Mouse (Mus musculus) midbrain, embryonic 13.5 days (tissue): Measurements from ENCODE around the gene Gm49388. TPM values are rescaled to one million over a fixed set of nuclear protein-coding genes. Genes with fewer than 3 reads are reported as not detected.
A peak's percentile ranks its signal among the peaks of the same experiment; 100 is the strongest.

ENCODE experiments used
- ATAC-seq: fragments of 200-750 bp; cut with Nextera tagmentation; 2 replicates; pipeline ENCODE4 v1.8.0; 2017; ENCODE audit warnings: mild to moderate bottlenecking, moderate TSS enrichment, moderate library complexity
- H3K27ac ChIP-seq: fragments of 300-500 bp; sonication (generic); 2 replicates; pipeline ENCODE4 v1.5.1; 2015; ENCODE audit warnings: inconsistent platforms, mild to moderate bottlenecking, moderate library complexity
- H3K27me3 ChIP-seq: fragments of 300-500 bp; sonication (generic); 2 replicates; pipeline ENCODE4 v1.6.1; 2015; ENCODE audit warnings: mild to moderate bottlenecking, inconsistent platforms
- H3K36me3 ChIP-seq: fragments of 300-500 bp; sonication (generic); 2 replicates; pipeline ENCODE4 v1.6.1; 2015; ENCODE audit warnings: mild to moderate bottlenecking, inconsistent platforms
- H3K4me1 ChIP-seq: fragments of 300-500 bp; sonication (generic); replicated peaks from 2 replicates; pipeline ENCODE4 v1.6.1; 2015; ENCODE audit warnings: inconsistent platforms
- H3K4me2 ChIP-seq: fragments of 300-500 bp; sonication (generic); replicated peaks from 2 replicates; pipeline ENCODE4 v1.6.1; 2015; ENCODE audit warnings: moderate library complexity, mild to moderate bottlenecking, inconsistent platforms
- H3K4me3 ChIP-seq: fragments of 300-500 bp; sonication (generic); replicated peaks from 2 replicates; pipeline ENCODE4 v1.5.1; 2015; ENCODE audit warnings: mild to moderate bottlenecking, inconsistent platforms
- H3K9ac ChIP-seq: fragments of 300-500 bp; sonication (generic); replicated peaks from 2 replicates; pipeline ENCODE4 v1.6.1; 2015; ENCODE audit warnings: mild to moderate bottlenecking, inconsistent platforms
- H3K9me3 ChIP-seq: fragments of 300-500 bp; sonication (generic); 2 replicates; pipeline ENCODE4 v1.6.1; 2016; ENCODE audit warnings: mild to moderate bottlenecking, inconsistent platforms
- WGBS: fragments of 180-500 bp; shearing (Covaris S2); methylation state at CpG from one replicate; pipeline ENCODE4 v1.1.7; 2015; 5-methylcytosine and 5-hydroxymethylcytosine counted together
- polyA plus RNA-seq: library from polyadenylated mRNA; unstranded; fragments of >200 nt; fragmentation: Nextera tagmentation; extraction: Ambion mirVana; gene quantifications from 2 replicates; pipeline ENCODE4 v1.2.1, GENCODE M21; 2015

Gm49388 gene
- polyA plus RNA-seq, 1 experiment from 2014 or later, result not detected

DNA sequence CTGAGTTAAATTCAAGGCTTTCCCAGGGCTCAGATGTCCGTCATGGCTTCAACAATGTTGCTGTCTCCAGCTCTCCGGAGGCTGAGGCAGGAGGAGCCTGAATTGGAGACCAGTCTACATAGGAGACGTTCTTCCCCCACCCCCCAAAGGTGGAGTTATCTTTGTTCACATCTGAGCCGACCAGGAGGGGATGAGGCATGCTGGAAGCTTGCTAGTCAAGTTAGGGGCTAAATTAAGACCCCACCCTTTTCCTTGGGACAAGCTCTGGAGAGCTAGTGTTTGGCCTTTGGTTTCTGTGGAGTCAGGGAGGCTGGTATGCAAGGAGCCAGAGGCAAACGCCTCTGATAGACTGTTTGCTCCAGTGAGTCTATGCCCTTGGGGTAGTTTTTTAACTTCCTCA is 32.2 kb upstream of the Gm49388 start:
- Histone ChIP-seq H3K27me3 (no peaks in the 10 kb centered on the region), H3K9ac (no peak overlapping the region), H3K36me3 (peaks cover 100% of the 10 kb centered on the region), H3K4me3 (no peak overlapping the region), H3K27ac (no peak overlapping the region), H3K4me1 (peaks cover 55% of the 10 kb centered on the region), H3K4me2 (no peak overlapping the region), H3K9me3 (no peaks in the 10 kb centered on the region)
- no peak for ATAC-seq
- WGBS, result 81% methylated on average over 5 of the region's 5 CpGs

DNA sequence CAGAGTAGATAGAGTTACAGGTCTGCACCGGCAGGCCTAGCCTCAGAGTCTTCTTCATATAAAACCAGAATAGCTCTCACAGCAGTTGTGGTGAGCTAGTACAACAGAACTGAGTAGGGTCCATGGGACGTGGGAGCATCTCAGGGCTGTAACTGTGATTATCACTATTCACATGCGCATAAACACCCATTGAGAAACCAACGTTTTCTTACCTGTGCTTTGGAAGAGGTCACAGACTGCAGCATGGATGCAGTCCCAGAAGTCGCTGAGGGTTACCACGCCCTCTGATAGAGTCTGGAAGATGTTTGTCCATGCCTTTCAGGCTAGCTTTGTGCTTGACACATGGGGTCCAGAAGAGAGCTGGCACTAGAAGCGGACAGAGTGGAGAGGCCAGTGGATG is 31.7 kb upstream of the Gm49388 start:
- Histone ChIP-seq H3K36me3 (peaks cover 100% of the 10 kb centered on the region), H3K4me1 (peaks cover 49% of the 10 kb centered on the region), H3K27me3 (no peaks in the 10 kb centered on the region), H3K9me3 (no peaks in the 10 kb centered on the region), H3K27ac (no peak overlapping the region), H3K4me3 (no peak overlapping the region), H3K9ac (no peak overlapping the region), H3K4me2 (no peak overlapping the region)
- WGBS, result 92% methylated on average over 7 of the region's 7 CpGs
- ATAC-seq, result no peak

DNA sequence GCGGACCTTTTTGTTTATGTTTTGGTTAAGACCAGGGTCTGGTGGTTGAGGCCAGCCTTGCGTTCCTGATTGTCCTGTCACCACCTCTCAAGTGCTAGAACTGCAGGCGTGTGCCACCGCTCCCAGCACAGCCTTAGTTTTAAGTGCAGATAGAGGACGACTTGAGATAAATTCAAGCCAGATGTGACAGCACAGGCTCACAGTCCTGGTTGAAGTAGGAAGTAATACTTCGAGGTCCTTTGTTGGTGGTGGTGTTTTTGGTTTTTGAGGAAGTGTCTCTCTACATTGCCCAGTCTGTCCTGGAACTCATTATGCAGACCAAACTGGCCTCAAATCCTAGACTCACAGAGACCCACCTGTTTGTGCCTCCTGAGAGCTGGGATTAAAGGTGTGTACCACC is 25.7 kb upstream of the Gm49388 start:
- H3K4me2 ChIP-seq, result no peak overlapping the region
- H3K27me3 ChIP-seq, result no peaks in the 10 kb centered on the region
- no peak for ATAC-seq
- no peak overlapping the region for H3K27ac ChIP-seq
- H3K9ac ChIP-seq, result no peak overlapping the region
- H3K4me3 ChIP-seq, result no peak overlapping the region
- WGBS, result 80% methylated on average over 6 of the region's 6 CpGs
- peaks cover 25% of the 10 kb centered on the region for H3K4me1 ChIP-seq
- H3K9me3 ChIP-seq, result no peaks in the 10 kb centered on the region
- peaks cover 86% of the 10 kb centered on the region for H3K36me3 ChIP-seq

DNA sequence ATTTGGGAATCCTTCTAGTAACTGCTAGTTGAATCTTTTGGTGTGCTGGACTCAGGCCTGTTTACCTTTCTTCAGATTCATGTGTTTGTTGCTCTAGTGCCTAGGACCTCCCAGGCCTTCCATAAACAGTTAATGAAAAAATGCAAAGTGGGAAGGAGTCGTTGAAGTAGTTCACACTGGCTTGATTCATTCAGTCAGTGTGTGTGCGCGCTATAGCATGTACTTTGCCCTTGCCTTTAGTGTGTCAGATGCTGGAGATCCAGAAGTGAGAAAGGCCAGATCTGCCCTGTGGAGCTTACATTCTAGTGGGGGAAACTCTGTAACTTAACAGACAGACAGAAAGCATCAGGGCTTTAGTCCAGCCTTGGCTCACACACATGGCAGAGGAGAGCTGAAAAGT is 24.9 kb upstream of the Gm49388 start:
- peaks cover 86% of the 10 kb centered on the region for H3K36me3 ChIP-seq
- 83% methylated on average over 3 of the region's 3 CpGs for WGBS

DNA sequence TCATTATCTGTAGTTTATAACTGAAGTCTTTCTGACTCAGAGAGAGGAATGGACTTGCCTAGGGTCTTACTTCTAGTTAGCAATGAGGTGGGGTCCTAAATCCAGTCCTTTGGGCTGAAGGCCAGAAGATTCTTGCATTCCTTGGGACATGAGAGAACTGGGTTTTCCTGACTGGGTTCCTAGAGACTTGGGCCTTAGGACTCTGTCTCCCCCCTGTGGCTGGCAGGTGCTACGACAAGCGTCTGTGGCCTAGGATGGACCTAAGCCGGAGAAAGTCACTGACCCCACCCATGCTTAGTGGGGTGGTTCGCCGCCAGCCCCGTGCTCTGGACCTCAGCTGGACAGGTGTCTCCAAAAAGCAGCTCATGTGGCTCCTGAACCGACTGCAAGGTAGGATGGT is 24.4 kb upstream of the Gm49388 start:
- no peak overlapping the region for H3K27ac ChIP-seq
- H3K27me3 ChIP-seq, result no peaks in the 10 kb centered on the region
- H3K36me3 ChIP-seq, result peaks cover 86% of the 10 kb centered on the region
- H3K9me3 ChIP-seq, result no peaks in the 10 kb centered on the region
- H3K4me3 ChIP-seq, result no peak overlapping the region
- WGBS, result 49% methylated on average over 7 of the region's 7 CpGs
- H3K4me1 ChIP-seq, result peaks cover 15% of the 10 kb centered on the region
- no peak overlapping the region for H3K9ac ChIP-seq
- no peak for ATAC-seq
- H3K4me2 ChIP-seq, result no peak overlapping the region

More for the DNA sequence above, 24.9 kb upstream of the Gm49388 start:
- no peaks in the 10 kb centered on the region for H3K9me3 ChIP-seq
- H3K4me1 ChIP-seq, result peaks cover 21% of the 10 kb centered on the region
- no peaks in the 10 kb centered on the region for H3K27me3 ChIP-seq
- no peak overlapping the region for H3K4me2 ChIP-seq
- H3K27ac ChIP-seq, result no peak overlapping the region
- ATAC-seq, result no peak
- no peak overlapping the region for H3K9ac ChIP-seq
- no peak overlapping the region for H3K4me3 ChIP-seq

DNA sequence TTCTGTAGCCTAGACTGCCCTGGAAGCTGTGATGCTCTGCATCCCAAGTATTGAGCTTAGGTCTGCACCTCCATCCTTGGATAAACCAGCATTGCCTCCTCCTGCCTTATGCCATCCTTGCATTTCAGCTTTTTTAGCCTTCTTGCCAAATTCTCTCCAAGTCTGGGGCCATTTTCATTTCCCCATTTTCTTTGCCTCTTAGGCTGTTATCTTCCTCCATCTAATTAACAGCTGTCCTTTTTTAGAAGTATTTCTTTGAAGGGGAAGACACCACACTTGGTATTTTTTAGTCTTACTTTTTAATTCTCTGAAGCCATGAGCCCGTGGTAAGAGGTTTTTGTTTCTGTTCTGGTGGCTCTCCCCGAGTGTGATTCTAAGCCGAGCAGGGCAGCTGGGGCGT is 21.8 kb upstream of the Gm49388 start:
- H3K9ac ChIP-seq, result no peak overlapping the region
- peaks cover 11% of the 10 kb centered on the region for H3K4me1 ChIP-seq
- no peak overlapping the region for H3K4me2 ChIP-seq
- H3K4me3 ChIP-seq, result no peak overlapping the region
- H3K9me3 ChIP-seq, result no peaks in the 10 kb centered on the region
- no peak for ATAC-seq
- no peaks in the 10 kb centered on the region for H3K27me3 ChIP-seq
- H3K27ac ChIP-seq, result no peak overlapping the region
- peaks cover 85% of the 10 kb centered on the region for H3K36me3 ChIP-seq
- WGBS, result 94% methylated on average over 4 of the region's 4 CpGs

DNA sequence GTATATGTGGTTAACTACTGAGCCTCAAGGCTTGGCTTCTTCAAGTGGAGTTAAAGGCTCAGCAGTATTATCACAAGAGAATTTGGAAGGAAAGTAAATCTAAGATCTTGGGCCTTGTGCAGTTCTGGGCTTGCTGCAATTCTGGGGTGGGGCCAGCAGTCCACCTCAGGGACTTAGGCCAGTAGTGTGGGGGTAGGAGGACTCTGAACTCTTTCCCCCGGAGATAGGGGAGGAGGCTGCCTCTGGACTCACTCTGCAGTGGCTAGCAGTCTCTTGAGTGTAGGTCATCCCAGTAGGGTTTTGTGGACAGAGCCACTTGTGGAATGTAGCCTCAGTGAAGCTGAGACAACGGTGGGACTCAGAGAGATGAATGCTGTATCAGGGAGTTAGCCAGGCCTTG is 19.7 kb upstream of the Gm49388 start:
- ATAC-seq, result no peak

DNA sequence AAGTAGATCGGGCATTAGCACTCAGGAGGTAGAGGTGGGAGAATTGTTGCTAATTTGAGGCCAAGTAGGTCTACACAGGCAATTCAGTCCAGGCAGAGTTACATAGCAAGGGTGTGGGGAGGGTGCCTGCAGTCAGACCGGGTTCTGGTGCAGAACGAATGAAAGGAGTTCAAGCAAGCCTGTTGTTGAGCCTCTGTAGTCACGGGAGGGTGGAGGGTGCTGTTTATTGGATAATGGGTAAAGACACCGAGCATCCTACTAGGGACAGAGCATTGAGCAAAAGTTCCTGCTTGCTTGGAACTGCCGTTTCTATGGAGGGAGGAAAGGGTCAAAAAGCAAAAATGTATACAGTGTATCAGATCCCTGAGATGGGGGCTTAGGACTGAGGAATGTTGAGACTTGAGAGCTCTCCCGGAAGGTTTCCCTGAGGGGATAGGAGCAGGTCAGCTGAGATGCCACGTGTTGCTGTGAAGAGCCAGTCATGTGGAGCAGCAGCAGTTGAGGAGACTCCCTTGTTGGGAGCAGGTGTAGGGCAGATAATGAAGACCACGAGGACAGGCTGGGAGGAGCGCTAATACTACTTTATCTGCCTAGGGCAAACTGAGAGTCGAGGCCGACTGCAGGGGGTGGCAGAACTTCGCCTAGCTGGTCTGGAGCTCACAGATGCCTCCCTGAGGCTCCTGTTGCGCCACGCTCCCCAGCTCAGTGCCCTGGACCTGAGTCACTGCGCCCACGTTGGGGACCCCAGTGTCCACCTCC is 18.4 kb upstream of the Gm49388 start:
- peaks cover 31% of the 10 kb centered on the region for H3K4me1 ChIP-seq
- no peak for ATAC-seq
- H3K27me3 ChIP-seq, result no peaks in the 10 kb centered on the region
- H3K9me3 ChIP-seq, result no peaks in the 10 kb centered on the region
- no peak overlapping the region for H3K4me2 ChIP-seq
- H3K27ac ChIP-seq, result no peak overlapping the region
- WGBS, result 88% methylated on average over 17 of the region's 17 CpGs
- no peak overlapping the region for H3K9ac ChIP-seq
- no peak overlapping the region for H3K4me3 ChIP-seq
- peaks cover 62% of the 10 kb centered on the region for H3K36me3 ChIP-seq

More for the DNA sequence above, 19.7 kb upstream of the Gm49388 start:
- Histone ChIP-seq H3K9me3 (no peaks in the 10 kb centered on the region), H3K4me2 (no peak overlapping the region), H3K4me3 (no peak overlapping the region), H3K4me1 (peaks cover 29% of the 10 kb centered on the region), H3K9ac (no peak overlapping the region), H3K27ac (no peak overlapping the region), H3K27me3 (no peaks in the 10 kb centered on the region), H3K36me3 (peaks cover 73% of the 10 kb centered on the region)
- 93% methylated on average over 2 of the region's 2 CpGs for WGBS

DNA sequence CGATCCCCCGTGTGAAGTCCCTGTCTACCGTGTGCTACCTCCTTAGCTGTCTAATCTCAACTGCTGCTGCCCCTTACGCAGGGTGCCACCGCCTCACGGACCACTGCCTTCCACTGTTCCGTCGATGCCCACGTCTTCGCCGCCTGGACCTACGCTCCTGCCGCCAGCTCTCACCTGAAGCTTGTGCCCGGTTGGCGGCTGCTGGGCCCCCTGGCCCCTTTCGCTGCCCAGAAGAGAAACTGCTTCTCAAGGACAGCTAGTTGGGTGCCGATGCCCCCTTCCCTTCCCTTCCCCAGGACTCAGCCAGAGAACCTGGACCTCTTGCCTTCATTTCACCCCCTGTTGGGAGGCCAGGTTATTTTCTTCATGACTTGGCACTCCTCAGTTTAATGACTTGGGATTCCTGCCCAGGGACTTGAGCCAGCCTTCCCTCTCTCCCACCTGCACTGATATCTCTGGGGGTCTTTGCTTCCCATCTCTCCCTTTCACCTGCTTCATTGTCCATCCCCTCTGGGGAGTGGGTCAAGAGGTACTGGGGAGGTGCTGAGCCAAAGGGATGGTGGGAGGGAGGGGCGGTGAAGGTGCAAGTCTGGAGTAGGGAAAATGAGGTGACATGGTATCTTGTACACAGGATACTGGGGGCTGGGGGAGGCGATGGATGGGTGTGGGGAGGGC is 17.6 kb upstream of the Gm49388 start:
- Histone ChIP-seq H3K9me3 (no peaks in the 10 kb centered on the region), H3K4me1 (peaks cover 31% of the 10 kb centered on the region), H3K4me2 (no peak overlapping the region), H3K4me3 (no peak overlapping the region), H3K27me3 (no peaks in the 10 kb centered on the region), H3K27ac (0 out of 2 replicates have a peak overlapping the region, but pooled peaks have one; percentile 73), H3K9ac (0 out of 2 replicates have a peak overlapping the region, but pooled peaks have one; percentile 14), H3K36me3 (peaks cover 55% of the 10 kb centered on the region)
- ATAC-seq, result no peak
- WGBS, result 96% methylated on average over 19 of the region's 19 CpGs

DNA sequence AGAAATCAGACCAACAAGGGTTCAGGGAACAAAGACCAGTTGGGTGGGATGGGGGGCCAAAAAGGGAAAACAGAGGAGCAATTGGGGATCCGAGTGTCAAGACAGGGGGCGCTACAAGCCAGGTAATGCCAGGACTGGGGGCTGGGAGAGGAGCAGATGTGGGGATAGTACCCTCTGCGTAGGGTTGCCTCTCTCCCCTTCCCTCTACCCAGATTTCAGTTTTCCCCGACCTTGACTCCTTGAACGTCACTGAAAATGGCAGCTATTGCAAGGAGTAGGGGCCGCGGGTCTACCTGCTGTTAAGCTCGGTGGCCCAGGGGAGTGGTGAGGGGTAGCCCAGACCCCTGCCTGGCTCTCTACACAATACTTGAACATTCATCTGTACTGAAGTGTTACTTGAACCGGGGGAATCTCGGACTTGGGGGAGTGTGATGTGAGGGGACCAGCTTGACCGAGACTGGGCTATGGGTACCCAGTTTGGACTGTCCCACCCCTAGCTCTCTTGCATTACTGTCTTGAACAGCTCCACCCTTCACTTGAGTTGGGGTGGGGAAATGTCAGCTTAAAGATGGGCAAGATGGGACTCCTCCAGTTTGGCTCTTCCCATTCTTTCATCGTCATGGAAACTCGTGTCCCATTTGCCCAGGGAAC is 16.9 kb upstream of the Gm49388 start:
- ATAC-seq, result no peak; the same call in 1 of the 2 replicates
- Histone ChIP-seq H3K4me3 (no peak overlapping the region), H3K27me3 (no peaks in the 10 kb centered on the region), H3K9ac (0 out of 2 replicates have a peak overlapping the region, but pooled peaks have one; percentile 14), H3K4me2 (peak overlapping the region; percentile 67; the same call in 1 of the 2 replicates), H3K9me3 (no peaks in the 10 kb centered on the region), H3K4me1 (peaks cover 31% of the 10 kb centered on the region), H3K36me3 (peaks cover 51% of the 10 kb centered on the region), H3K27ac (peak overlapping the region; percentile 73)
- WGBS, result 45% methylated on average over 13 of the region's 13 CpGs

DNA sequence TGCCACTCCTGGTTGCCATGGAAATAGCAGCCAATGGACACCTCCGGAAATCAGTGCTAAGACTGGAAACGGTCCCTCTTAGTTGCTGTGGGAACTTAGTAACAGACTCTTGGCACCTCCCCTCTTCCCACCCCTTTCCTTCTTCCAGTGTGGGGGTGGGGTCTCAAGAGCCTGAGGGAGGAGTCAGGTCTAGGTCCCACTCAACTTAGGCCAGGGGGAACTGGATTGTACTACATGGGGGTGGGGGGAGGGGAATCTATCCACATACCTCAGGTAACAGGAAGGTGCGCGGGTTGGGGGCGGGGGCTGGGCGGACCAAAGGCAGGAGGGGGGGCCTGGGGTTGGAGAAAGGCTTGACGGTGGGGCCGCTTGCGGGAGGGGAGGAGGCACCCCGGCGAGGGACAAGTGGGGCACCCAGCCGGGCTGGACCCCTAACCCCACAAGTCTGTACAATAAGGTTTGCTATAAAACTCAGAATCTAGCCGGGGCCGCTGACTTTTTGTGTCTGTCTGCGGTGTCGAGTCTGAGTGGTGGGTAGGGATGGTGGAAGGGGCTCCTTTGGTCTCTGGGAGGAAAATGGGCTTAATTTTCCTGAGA is 16.3 kb upstream of the Gm49388 start:
- WGBS, result 1% methylated on average over 16 of the region's 16 CpGs
- peak overlapping the region; percentile 65 for H3K27ac ChIP-seq
- peaks cover 45% of the 10 kb centered on the region for H3K36me3 ChIP-seq
- no peaks in the 10 kb centered on the region for H3K9me3 ChIP-seq
- H3K4me2 ChIP-seq, result peak overlapping the region; percentile 67
- H3K9ac ChIP-seq, result peak overlapping the region; percentile 73
- peaks cover 31% of the 10 kb centered on the region for H3K4me1 ChIP-seq
- peak overlapping the region; percentile 42 for H3K4me3 ChIP-seq
- peak; percentile 87 for ATAC-seq
- no peaks in the 10 kb centered on the region for H3K27me3 ChIP-seq

DNA sequence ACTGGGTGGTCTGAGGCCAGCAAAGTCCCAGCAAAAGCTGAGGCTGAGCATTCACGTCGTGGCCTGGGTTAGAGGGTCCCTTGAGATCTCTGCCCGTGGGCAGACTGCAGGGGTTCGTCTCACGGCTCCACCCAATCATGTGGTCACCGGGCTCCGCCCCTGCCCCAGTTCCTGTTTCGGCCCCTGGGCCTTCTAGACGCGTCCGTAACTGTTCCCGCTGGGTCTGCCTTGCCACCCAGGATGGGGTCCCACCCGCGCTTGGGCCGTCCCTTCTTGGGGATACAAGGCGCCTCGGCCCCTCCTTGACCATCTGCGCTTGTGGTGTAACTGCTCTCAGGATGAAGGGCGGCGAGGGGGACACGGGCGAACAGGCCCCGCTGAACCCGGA is 15.8 kb upstream of the Gm49388 start, which contains the start of gene Orai3:
Gene Orai3 (plus strand): TSS at position 165 of the 388 bp plus-strand sequence.
- Histone ChIP-seq H3K27me3 (no peaks in the 10 kb centered on the region), H3K36me3 (peaks cover 39% of the 10 kb centered on the region), H3K4me2 (peak within 1 kb of the TSS; percentile 67), H3K9me3 (no peaks in the 10 kb centered on the region), H3K4me1 (peaks cover 31% of the 10 kb centered on the region), H3K4me3 (peak within 1 kb of the TSS; percentile 42), H3K27ac (peak within 1 kb of the TSS; percentile 73), H3K9ac (peak within 1 kb of the TSS; percentile 73)
- peak; percentile 55 for ATAC-seq
- under 1% methylated on average over 24 of the region's 24 CpGs for whole genome bisulfite sequencing
